Comparison of ENCODE assay signal across 8 mouse cellular contexts in the genomic region with DNA sequence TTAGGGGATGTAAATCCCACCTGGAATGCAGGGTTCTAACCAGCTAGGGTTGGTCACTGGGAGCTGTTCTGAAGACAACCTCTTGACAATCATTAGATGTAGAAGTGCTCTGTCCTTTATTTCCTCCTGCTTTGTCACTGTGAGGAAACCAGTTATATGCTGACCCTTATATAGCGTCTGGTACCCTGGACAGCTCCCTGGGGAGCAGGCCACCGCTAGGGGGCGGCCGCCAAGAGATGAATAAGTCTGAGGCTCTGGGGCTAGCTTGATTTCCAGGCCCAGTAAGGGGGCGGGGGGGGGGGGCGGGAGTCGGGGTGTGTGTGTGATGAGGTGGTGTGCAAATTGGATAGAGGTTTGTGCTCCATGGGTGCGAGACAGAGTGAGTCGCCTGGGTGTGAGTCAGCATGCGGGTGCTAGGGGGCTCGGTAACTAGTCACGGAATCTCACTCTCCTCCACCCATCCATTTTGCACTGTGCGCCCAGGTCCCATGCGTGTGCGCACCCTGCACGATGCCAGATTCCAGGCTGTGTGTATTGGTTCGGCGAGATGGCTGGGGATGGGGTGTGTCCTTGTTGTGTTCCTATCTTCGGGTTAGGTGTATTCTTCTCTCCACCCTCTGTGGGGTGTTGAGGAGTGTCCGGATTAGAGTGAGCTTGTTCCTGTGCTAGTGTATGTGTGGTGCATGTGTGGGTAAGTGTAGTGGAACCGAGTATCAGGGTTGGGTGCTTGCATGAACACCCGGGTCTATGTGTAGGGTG. TPM values are rescaled to one million over a fixed set of nuclear protein-coding genes. Genes with fewer than 3 reads are reported as not detected.
DNase-seq lines count a peak whose midpoint lies in the region; ATAC-seq and TF ChIP-seq lines count a peak whose summit lies in the region.

Gene Hs3st2 (plus strand): TSS at position 635 of the 759 bp plus-strand sequence.

- peak; percentile 51 for TF ChIP-seq CTCF in heart, adult 2 months (IDR thresholded peaks at IDR 0.05)
- TF ChIP-seq CTCF in bone marrow, adult 2 months (IDR thresholded peaks at IDR 0.05; ENCODE audit: control insufficient read depth, insufficient read depth, low read length) = peak; percentile 51
- TF ChIP-seq CTCF in forebrain, postnatal 0 days (IDR thresholded peaks at IDR 0.05; ENCODE audit: low read depth) = peak; percentile 63
- peak; percentile 29; the same call in 1 of the 2 replicates for TF ChIP-seq CTCF in kidney, adult 2 months (conservative IDR thresholded peaks at IDR 0.05; ENCODE audit: insufficient read depth, insufficient read length, low read depth, low read length)

- no peaks in the 10 kb centered on the region for H3K79me2 ChIP-seq in heart, adult 2 months (replicated peaks; ENCODE audit: control insufficient read depth, insufficient read depth, low read length)

- no peak within 1 kb of the TSS for H3K9ac ChIP-seq in heart, adult 2 months (ENCODE audit: low read depth, low read length)
- H3K9ac ChIP-seq in forebrain, postnatal 0 days = peak within 1 kb of the TSS; percentile 56
- H3K9ac ChIP-seq in limb, embryonic 15.5 days = no peak within 1 kb of the TSS
- peak within 1 kb of the TSS; percentile 67 for H3K9ac ChIP-seq in neural tube, embryonic 13.5 days

- H3K4me3 ChIP-seq in heart, adult 2 months = no peak within 1 kb of the TSS
- H3K4me3 ChIP-seq in bone marrow, adult 2 months (replicated peaks; ENCODE audit: control insufficient read depth, low read depth, low read length) = no peak within 1 kb of the TSS
- H3K4me3 ChIP-seq in forebrain, postnatal 0 days (ENCODE audit: low read depth, low read length) = peak within 1 kb of the TSS; percentile 58
- no peak within 1 kb of the TSS for H3K4me3 ChIP-seq in kidney, adult 2 months (ENCODE audit: insufficient read depth, low read depth, low read length)
- H3K4me3 ChIP-seq in limb, embryonic 15.5 days = peak within 1 kb of the TSS; percentile 30
- H3K4me3 ChIP-seq in neural tube, embryonic 13.5 days = peak within 1 kb of the TSS; percentile 49

- H3K9me3 ChIP-seq in forebrain, postnatal 0 days (ENCODE audit: low read length) = no peaks in the 10 kb centered on the region
- no peaks in the 10 kb centered on the region for H3K9me3 ChIP-seq in limb, embryonic 15.5 days
- no peaks in the 10 kb centered on the region for H3K9me3 ChIP-seq in neural tube, embryonic 13.5 days

- intact Hi-C loops in heart, adult 2 months (cut with DNase I) = no loop called here

- peaks cover 6% of the 10 kb centered on the region for H3K27me3 ChIP-seq in heart, adult 2 months (ENCODE audit: control insufficient read depth, insufficient read depth, low read length)
- H3K27me3 ChIP-seq in forebrain, postnatal 0 days (ENCODE audit: insufficient read depth, low read length) = peaks cover 27% of the 10 kb centered on the region
- H3K27me3 ChIP-seq in kidney, adult 2 months (replicated peaks; ENCODE audit: control insufficient read depth, insufficient read depth, low read length) = no peaks in the 10 kb centered on the region; the same call in 1 of the 2 replicates
- H3K27me3 ChIP-seq in limb, embryonic 15.5 days = peaks cover 60% of the 10 kb centered on the region
- peaks cover 67% of the 10 kb centered on the region for H3K27me3 ChIP-seq in neural tube, embryonic 13.5 days

- no peak for TF ChIP-seq POLR2A in heart, adult 2 months (IDR thresholded peaks at IDR 0.05; ENCODE audit: insufficient read depth, low read depth, low read length)
- no peak for TF ChIP-seq POLR2A in bone marrow, adult 2 months (IDR thresholded peaks at IDR 0.05; ENCODE audit: borderline replicate concordance, control insufficient read depth, low read depth, low read length)
- no peak for TF ChIP-seq POLR2A in kidney, adult 2 months (IDR thresholded peaks at IDR 0.05; ENCODE audit: low read depth, low read length)

- peak within 1 kb of the TSS; percentile 92 for H3K4me2 ChIP-seq in forebrain, postnatal 0 days (ENCODE audit: low read depth)
- H3K4me2 ChIP-seq in limb, embryonic 15.5 days = peak within 1 kb of the TSS; percentile 48
- peak within 1 kb of the TSS; percentile 68 for H3K4me2 ChIP-seq in neural tube, embryonic 13.5 days

- no peak within 1 kb of the TSS for H3K27ac ChIP-seq in heart, adult 2 months
- no peak within 1 kb of the TSS for H3K27ac ChIP-seq in bone marrow, adult 2 months (ENCODE audit: control insufficient read depth, insufficient read depth, low read depth, low read length, poor library complexity)
- no peak within 1 kb of the TSS for H3K27ac ChIP-seq in forebrain, postnatal 0 days (ENCODE audit: low read depth, low read length)
- H3K27ac ChIP-seq in kidney, adult 2 months (ENCODE audit: insufficient read depth, low read depth, low read length) = no peak within 1 kb of the TSS
- no peak within 1 kb of the TSS for H3K27ac ChIP-seq in limb, embryonic 15.5 days
- H3K27ac ChIP-seq in neural tube, embryonic 13.5 days (replicated peaks) = no peak within 1 kb of the TSS

- H3K36me3 ChIP-seq in heart, adult 2 months (ENCODE audit: control insufficient read depth, insufficient read depth, low read length) = no peaks in the 10 kb centered on the region
- H3K36me3 ChIP-seq in forebrain, postnatal 0 days (ENCODE audit: insufficient read depth) = no peaks in the 10 kb centered on the region
- H3K36me3 ChIP-seq in kidney, adult 2 months (ENCODE audit: control insufficient read depth, insufficient read depth, low read length) = no peaks in the 10 kb centered on the region
- H3K36me3 ChIP-seq in limb, embryonic 15.5 days = no peaks in the 10 kb centered on the region
- no peaks in the 10 kb centered on the region for H3K36me3 ChIP-seq in neural tube, embryonic 13.5 days

- DNase-seq in heart, adult 2 months = peak in 1 of 2 experiments; percentile 22
- DNase-seq in heart, adult 9 months (ENCODE audit: low spot score in 2 of 2) = no peak
- DNase-seq in forebrain, postnatal 0 days = peak; percentile 67
- peak; percentile 8 for DNase-seq in kidney, adult 2 months
- DNase-seq in testis, postnatal 10 days (ENCODE audit: low spot score) = peak; percentile 76

- no peak for TF ChIP-seq EP300 in heart, adult 2 months (IDR thresholded peaks at IDR 0.05; ENCODE audit: insufficient read depth, low read depth, low read length)

- WGBS in heart, adult 2 months = 4% methylated on average over 22 of the region's 22 CpGs
- 7% methylated on average over 22 of the region's 22 CpGs for WGBS in bone marrow, adult 2 months
- WGBS in forebrain, postnatal 0 days = 2% methylated on average over 22 of the region's 22 CpGs
- WGBS in kidney, adult 2 months = 4% methylated on average over 22 of the region's 22 CpGs
- 4% methylated on average over 18 of the region's 22 CpGs for WGBS in limb, embryonic 15.5 days
- WGBS in neural tube, embryonic 13.5 days = 3% methylated on average over 22 of the region's 22 CpGs

- ATAC-seq in forebrain, postnatal 0 days = peak; percentile 52
- ATAC-seq in limb, embryonic 15.5 days (ENCODE audit: insufficient number of reproducible peaks, low FRiP score, low TSS enrichment, low read depth) = 0 out of 2 replicates have a peak, but pooled peaks have one; percentile 31
- ATAC-seq in neural tube, embryonic 13.5 days (ENCODE audit: low read depth) = peak; percentile 66

- no peaks in the 10 kb centered on the region for H3K4me1 ChIP-seq in heart, adult 2 months (ENCODE audit: control insufficient read depth, insufficient read depth, low read length)
- no peaks in the 10 kb centered on the region for H3K4me1 ChIP-seq in bone marrow, adult 2 months (ENCODE audit: control insufficient read depth, insufficient read depth, low read length)
- 0 out of 2 replicates have a peak, but pooled peaks cover 5% of the 10 kb centered on the region for H3K4me1 ChIP-seq in forebrain, postnatal 0 days (ENCODE audit: insufficient read depth)
- H3K4me1 ChIP-seq in kidney, adult 2 months (ENCODE audit: control insufficient read depth, insufficient read depth, low read length) = no peaks in the 10 kb centered on the region
- peaks cover 16% of the 10 kb centered on the region for H3K4me1 ChIP-seq in limb, embryonic 15.5 days
- peaks cover 19% of the 10 kb centered on the region for H3K4me1 ChIP-seq in neural tube, embryonic 13.5 days (replicated peaks)

RNA-seq across cellular contexts. Expression of gene Hs3st2, which starts in this region (rescaled TPM):
- not detected for total RNA-seq in heart, adult 2 months (2021)
- polyA plus RNA-seq in heart, adult 2 months (2012; rRNA removed) = not detected in 2 replicates
- not detected in 2 replicates for polyA plus RNA-seq in bone marrow, adult 2 months (2011; ENCODE audit: insufficient read depth, insufficient read length, low replicate concordance, missing spikeins)
- total RNA-seq in forebrain, postnatal 0 days (2014; rRNA removed) = 17.9 and 28.3 TPM in 2 replicates
- polyA plus RNA-seq in forebrain, postnatal 0 days (2015; fragmentation: Nextera tagmentation; extraction: Ambion mirVana) = 22.3 and 31.7 TPM in 2 replicates
- polyA plus RNA-seq in kidney, adult 2 months (2012; rRNA removed) = 0.03 TPM in 1 of 2 replicates, not detected in the other
- polyA plus RNA-seq in limb, embryonic 15.5 days (2015; fragmentation: Nextera tagmentation; extraction: Ambion mirVana) = 0.47 and 0.73 TPM in 2 replicates
- 14.1 and 16.8 TPM in 2 replicates for polyA plus RNA-seq in neural tube, embryonic 13.5 days (2015; fragmentation: Nextera tagmentation; extraction: Ambion mirVana)

Comparison
In these comparisons a context has a peak if more than half of its experiments do, and no peak if none do; other contexts are left out.
1. RNA of gene Hs3st2 (total RNA-seq): 17.9 to 28.3 TPM in forebrain, postnatal 0 days; not detected in heart, adult 2 months; every median in the first group is over 10 times any median in the second.
2. Peak in DNase-seq in kidney, adult 2 months; RNA of the gene not detected or under 1 TPM.
3. Peak in ATAC-seq, H3K4me3 ChIP-seq and H3K4me2 ChIP-seq in limb, embryonic 15.5 days; RNA of the gene not detected or under 1 TPM.
4. DNase-seq: peak in forebrain, postnatal 0 days (single experiment) and testis, postnatal 10 days (single experiment); none in heart, adult 9 months (0 of 2).
5. H3K4me3 ChIP-seq: peak in forebrain, postnatal 0 days (single experiment) and neural tube, embryonic 13.5 days (single experiment); none in heart, adult 2 months (single experiment), bone marrow, adult 2 months (single experiment) and kidney, adult 2 months (single experiment).
6. H3K9ac ChIP-seq: peak in forebrain, postnatal 0 days (single experiment) and neural tube, embryonic 13.5 days (single experiment); none in heart, adult 2 months (single experiment) and limb, embryonic 15.5 days (single experiment).
7. Peak in every context shown above with its lines, with median percentiles within 50 percentile points of each other: CTCF ChIP-seq, ATAC-seq and H3K4me2 ChIP-seq.